Mouse (Mus musculus) neural tube, embryonic 11.5 days (tissue): ENCODE results near the gene Rtl9. TPM values are rescaled to one million over a fixed set of nuclear protein-coding genes. Genes with fewer than 3 reads are reported as not detected.

ENCODE experiments used
- ATAC-seq: fragments of 200-750 bp; cut with Nextera tagmentation; 2 replicates; pipeline ENCODE4 v1.8.0; 2017; ENCODE audit warnings: moderate number of reproducible peaks, mild to moderate bottlenecking, moderate TSS enrichment, moderate library complexity; ENCODE audit not compliant: insufficient read depth, low FRiP score, low TSS enrichment
- DNase-seq: peaks from one replicate; pipeline ENCODE4 v3.0.0-alpha.2; 2015; ENCODE audit warnings: low spot score
- H3K27ac ChIP-seq: fragments of 300-500 bp; sonication (generic); 2 replicates; pipeline ENCODE4 v1.5.1; 2014; ENCODE audit warnings: low read depth, mild to moderate bottlenecking, low read length
- H3K27me3 ChIP-seq: fragments of 300-500 bp; sonication (generic); 2 replicates; pipeline ENCODE4 v1.6.1; 2014; ENCODE audit warnings: mild to moderate bottlenecking, low read length, mixed read lengths; ENCODE audit not compliant: control insufficient read depth, insufficient read depth
- H3K36me3 ChIP-seq: fragments of 300-500 bp; sonication (generic); 2 replicates; pipeline ENCODE4 v1.6.1; 2014; ENCODE audit warnings: mild to moderate bottlenecking, low read length, moderate library complexity, mixed read lengths; ENCODE audit not compliant: control insufficient read depth, insufficient read depth
- H3K4me1 ChIP-seq: fragments of 300-500 bp; sonication (generic); 2 replicates; pipeline ENCODE4 v1.6.1; 2014; ENCODE audit warnings: low read length, mixed read lengths; ENCODE audit not compliant: control insufficient read depth, insufficient read depth
- H3K4me2 ChIP-seq: fragments of 300-500 bp; sonication (generic); 2 replicates; pipeline ENCODE4 v1.6.1; 2014; ENCODE audit warnings: low read depth, mild to moderate bottlenecking, moderate library complexity
- H3K4me3 ChIP-seq: fragments of 300-500 bp; sonication (generic); 2 replicates; pipeline ENCODE4 v1.5.1; 2014; ENCODE audit warnings: low read depth, low read length
- H3K9ac ChIP-seq: fragments of 300-500 bp; sonication (generic); 2 replicates; pipeline ENCODE4 v1.6.1; 2014; ENCODE audit warnings: mild to moderate bottlenecking, low read length
- H3K9me3 ChIP-seq: fragments of 300-500 bp; sonication (generic); 2 replicates; pipeline ENCODE4 v1.6.1; 2016; ENCODE audit warnings: low read length; ENCODE audit not compliant: control insufficient read depth
- WGBS: fragments of 180-500 bp; shearing (Covaris S2); extraction: QIAGEN DNeasy Blood & Tissue Kit; methylation state at CpG from one replicate; pipeline ENCODE4 v1.1.7; 2014; 5-methylcytosine and 5-hydroxymethylcytosine counted together
- polyA plus RNA-seq: library from polyadenylated mRNA; unstranded; fragments of >200 nt; fragmentation: Nextera tagmentation; extraction: Ambion mirVana; gene quantifications from 2 replicates; pipeline ENCODE4 v1.2.1, GENCODE M21; 2014

The Rtl9 gene
- polyA plus RNA-seq, 1 experiment from 2014 or later: 0.28 TPM

GRCm38 (mm10) chrX:143105866-143106265, 6.5 kb downstream of the Rtl9 start:
- Histone ChIP-seq H3K36me3 (no peaks in the 10 kb centered on the region), H3K9me3 (no peaks in the 10 kb centered on the region; the same call in 1 of the 2 replicates), H3K9ac (no peak overlapping the region), H3K27me3 (no peaks in the 10 kb centered on the region), H3K4me2 (no peak overlapping the region), H3K4me1 (no peaks in the 10 kb centered on the region), H3K27ac (no peak overlapping the region), H3K4me3 (no peak overlapping the region)
- ATAC-seq: no peak
- 100% methylated on average over 1 of the region's 1 CpGs for WGBS
- DNase-seq: no peak

GRCm38 (mm10) chrX:143112546-143112945, 13.2 kb downstream of the Rtl9 start:
- ATAC-seq: no peak
- no peak overlapping the region for H3K4me3 ChIP-seq

More at GRCm38 (mm10) chrX:143112546-143112945, 13.2 kb downstream of the Rtl9 start:
- no peaks in the 10 kb centered on the region for H3K36me3 ChIP-seq
- no peak overlapping the region for H3K9ac ChIP-seq
- H3K4me2 ChIP-seq: no peak overlapping the region
- no peak for DNase-seq
- H3K27ac ChIP-seq: no peak overlapping the region
- H3K27me3 ChIP-seq: no peaks in the 10 kb centered on the region
- H3K4me1 ChIP-seq: no peaks in the 10 kb centered on the region
- no peaks in the 10 kb centered on the region for H3K9me3 ChIP-seq

Other genes with a start within 250 kb of the Rtl9 start
- 12.0 and 13.0 TPM in 2 replicates for gene Ammecr1, start 132.9 kb upstream of the Rtl9 start, polyA plus RNA-seq